Mouse (Mus musculus) c-Kit-positive CD71-positive TER-119-negative erythroid progenitor cells, embryonic 14.5 days (primary cell): ENCODE data around the gene Zfp61.

Source experiments
- DNase-seq: peaks from one replicate; pipeline ENCODE4 v3.0.0-alpha.2; 2013; ENCODE audit warnings: low read depth

Zfp61 gene

DNA sequence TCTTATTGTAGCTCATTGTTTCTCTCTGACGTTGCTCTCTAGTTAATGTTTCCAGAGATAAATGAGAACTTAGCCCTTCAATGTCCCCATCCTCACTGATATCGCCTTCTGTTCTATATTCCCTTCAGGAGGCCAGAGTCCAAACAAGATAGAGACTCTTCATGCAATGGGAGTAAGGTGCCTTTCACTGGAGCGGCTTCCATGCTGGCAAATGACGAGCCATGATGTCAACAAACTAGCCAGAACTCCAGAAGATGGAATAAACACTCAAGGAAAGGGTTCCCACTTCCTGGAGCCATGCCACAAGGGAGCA is 41.1 kb downstream of the Zfp61 start:
- no peak for DNase-seq

DNA sequence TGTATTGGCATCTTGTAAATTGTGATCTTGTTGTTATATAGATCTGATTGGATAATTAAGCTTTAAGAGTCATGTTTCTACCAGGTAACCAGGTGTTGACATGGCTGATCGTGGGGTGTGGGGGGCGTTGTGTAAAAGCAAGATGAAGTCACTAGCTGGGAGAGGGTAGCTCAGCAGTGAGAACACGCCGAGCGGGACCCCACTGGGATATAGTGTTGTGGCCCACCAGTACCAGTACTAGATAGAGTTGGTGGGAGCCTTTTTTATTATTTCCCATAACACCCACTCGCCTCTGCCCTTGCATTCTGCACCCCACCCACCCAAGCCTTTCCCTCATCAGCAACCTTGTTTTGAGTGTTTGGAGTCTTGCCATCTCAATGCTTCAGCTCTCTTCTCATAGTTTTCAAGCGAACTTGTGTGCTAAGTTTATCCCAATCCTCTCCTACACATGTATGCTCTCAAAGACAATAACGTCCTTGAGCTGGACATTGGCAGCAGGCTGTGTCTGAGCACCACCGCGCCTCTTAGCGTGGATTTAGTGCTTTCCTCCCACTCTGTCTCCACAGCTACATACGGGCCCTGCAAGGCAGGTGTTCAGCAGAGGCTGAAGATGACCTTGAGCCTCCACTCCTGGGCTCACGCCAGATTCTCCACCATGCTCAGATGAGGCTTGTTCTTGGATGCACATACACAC is 41.6 kb downstream of the Zfp61 start:
- DNase-seq = no peak

GRCm38 (mm10) chr7:24254633-24255474 is 46.2 kb downstream of the Zfp61 start, which contains the start of gene Zfp108:
Zfp108 (plus strand) TSS chr7:24254794.
- DNase-seq = peak; percentile 57

- DNase-seq = no peak
Measured at GRCm38 (mm10) chr7:24253779-24254615, 47.0 kb downstream of the Zfp61 start.
